Mouse (Mus musculus) urinary bladder, adult 2 months (tissue): ENCODE results near the gene Emc3. TPM values are rescaled to one million over a fixed set of nuclear protein-coding genes. Genes with fewer than 3 reads are reported as not detected.

Experiments used
- DNase-seq: peaks from one replicate; pipeline ENCODE4 v3.0.0; 2022; ENCODE audit warnings: low spot score
- polyA plus RNA-seq: library from polyadenylated mRNA; depleted of rRNA; stranded (reverse); fragments of >200 nt; gene quantifications from 2 replicates; pipeline ENCODE4 v1.2.3, GENCODE M21; 2012

Emc3 gene
- polyA plus RNA-seq, 1 experiment = 82.4 TPM

- DNase-seq = no peak
These were observed 36.3 kb downstream of the Emc3 start for GRCm38 (mm10) chr6:113495071-113495675.

GRCm38 (mm10) chr6:113494258-113494788, 37.1 kb downstream of the Emc3 start:
- DNase-seq = peak; percentile 84

GRCm38 (mm10) chr6:113492101-113492864, 39.2 kb downstream of the Emc3 start:
- no peak for DNase-seq

- no peak for DNase-seq
These were observed 42.0 kb downstream of the Emc3 start for GRCm38 (mm10) chr6:113489410-113489809.

GRCm38 (mm10) chr6:113487125-113487576, 44.3 kb downstream of the Emc3 start:
- DNase-seq = peak; percentile 23

GRCm38 (mm10) chr6:113483729-113484128, 47.7 kb downstream of the Emc3 start:
- DNase-seq = no peak

- DNase-seq = peak; percentile 76
These were observed 48.3 kb downstream of the Emc3 start, which contains the start of gene Creld1 for GRCm38 (mm10) chr6:113483100-113483615. TSS of gene Creld1 (plus strand) at chr6:113483297.

- DNase-seq = no peak
These were observed 48.9 kb downstream of the Emc3 start for GRCm38 (mm10) chr6:113482477-113483099.

GRCm38 (mm10) chr6:113480555-113481373, 50.7 kb downstream of the Emc3 start:
- DNase-seq = no peak

- no peak for DNase-seq
These were observed 52.5 kb downstream of the Emc3 start for GRCm38 (mm10) chr6:113478906-113479305.

- DNase-seq = no peak
These were observed 54.1 kb downstream of the Emc3 start for GRCm38 (mm10) chr6:113477353-113477752.

- no peak for DNase-seq
These were observed 57.7 kb downstream of the Emc3 start for GRCm38 (mm10) chr6:113473715-113474114.

GRCm38 (mm10) chr6:113473246-113473645, 58.2 kb downstream of the Emc3 start:
- no peak for DNase-seq

GRCm38 (mm10) chr6:113472061-113472460, 59.4 kb downstream of the Emc3 start:
- DNase-seq = no peak

GRCm38 (mm10) chr6:113471297-113471936, 60.0 kb downstream of the Emc3 start, which contains the start of gene Il17rc:
TSS of gene Il17rc (plus strand) at chr6:113471427.
- no peak for DNase-seq

- DNase-seq = peak; percentile 72
These were observed 62.0 kb downstream of the Emc3 start for GRCm38 (mm10) chr6:113469432-113469831.

GRCm38 (mm10) chr6:113469021-113469420, 62.4 kb downstream of the Emc3 start:
- no peak for DNase-seq

GRCm38 (mm10) chr6:113468512-113468911, 62.9 kb downstream of the Emc3 start:
- no peak for DNase-seq

- no peak for DNase-seq
These were observed 65.8 kb downstream of the Emc3 start for GRCm38 (mm10) chr6:113465602-113466001.
